Mouse (Mus musculus) lung, embryonic 14.5 days (tissue): ENCODE results near the gene Sez6. TPM values are rescaled to one million over a fixed set of nuclear protein-coding genes. Genes with fewer than 3 reads are reported as not detected.
A peak's percentile ranks its signal among the peaks of the same experiment; 100 is the strongest.

Experiments used
- ATAC-seq: fragments of 200-750 bp; cut with Nextera tagmentation; 2 replicates; pipeline ENCODE4 v1.8.0; 2017; ENCODE audit warnings: mild to moderate bottlenecking, moderate TSS enrichment, moderate library complexity; ENCODE audit not compliant: insufficient read depth
- DNase-seq: peaks from one replicate; pipeline ENCODE4 v3.0.0-alpha.2; 2015
- H3K27ac ChIP-seq: fragments of 300-500 bp; sonication (generic); 2 replicates; pipeline ENCODE4 v1.5.1; 2014; ENCODE audit warnings: low read depth, mild to moderate bottlenecking, moderate library complexity
- H3K27me3 ChIP-seq: fragments of 300-500 bp; sonication (generic); 2 replicates; pipeline ENCODE4 v1.6.1; 2014; ENCODE audit warnings: low read length, control low read depth; ENCODE audit not compliant: insufficient read depth
- H3K36me3 ChIP-seq: fragments of 300-500 bp; sonication (generic); 2 replicates; pipeline ENCODE4 v1.6.1; 2014; ENCODE audit warnings: control low read depth; ENCODE audit not compliant: insufficient read depth
- H3K4me1 ChIP-seq: fragments of 300-500 bp; sonication (generic); 2 replicates; pipeline ENCODE4 v1.6.1; 2014; ENCODE audit warnings: antibody characterized with exemption, control low read depth; ENCODE audit not compliant: insufficient read depth
- H3K4me2 ChIP-seq: fragments of 300-500 bp; sonication (generic); 2 replicates; pipeline ENCODE4 v1.6.1; 2014; ENCODE audit warnings: mild to moderate bottlenecking
- H3K4me3 ChIP-seq: fragments of 300-500 bp; sonication (generic); 2 replicates; pipeline ENCODE4 v1.5.1; 2014; ENCODE audit warnings: low read depth, low read length
- H3K9ac ChIP-seq: fragments of 300-500 bp; sonication (generic); 2 replicates; pipeline ENCODE4 v1.6.1; 2014
- H3K9me3 ChIP-seq: fragments of 300-500 bp; sonication (generic); 2 replicates; pipeline ENCODE4 v1.6.1; 2016; ENCODE audit warnings: low read depth, low read length, control low read depth
- CTCF ChIP-seq: IDR thresholded peaks from 2 replicates; pipeline ENCODE4 v1.5.1; 2016; ENCODE audit warnings: antibody characterized with exemption, low read depth
- WGBS: fragments of 180-500 bp; shearing (Covaris S2); extraction: QIAGEN DNeasy Blood & Tissue Kit; methylation state at CpG from one replicate; pipeline ENCODE4 v1.1.7; 2014; 5-methylcytosine and 5-hydroxymethylcytosine counted together
- polyA plus RNA-seq: library from polyadenylated mRNA; unstranded; fragments of >200 nt; fragmentation: Nextera tagmentation; extraction: Ambion mirVana; gene quantifications from 2 replicates; pipeline ENCODE4 v1.2.1, GENCODE M21; 2014

Gene Sez6
- polyA plus RNA-seq, 1 experiment from 2014 or later = 0.22 TPM

DNA sequence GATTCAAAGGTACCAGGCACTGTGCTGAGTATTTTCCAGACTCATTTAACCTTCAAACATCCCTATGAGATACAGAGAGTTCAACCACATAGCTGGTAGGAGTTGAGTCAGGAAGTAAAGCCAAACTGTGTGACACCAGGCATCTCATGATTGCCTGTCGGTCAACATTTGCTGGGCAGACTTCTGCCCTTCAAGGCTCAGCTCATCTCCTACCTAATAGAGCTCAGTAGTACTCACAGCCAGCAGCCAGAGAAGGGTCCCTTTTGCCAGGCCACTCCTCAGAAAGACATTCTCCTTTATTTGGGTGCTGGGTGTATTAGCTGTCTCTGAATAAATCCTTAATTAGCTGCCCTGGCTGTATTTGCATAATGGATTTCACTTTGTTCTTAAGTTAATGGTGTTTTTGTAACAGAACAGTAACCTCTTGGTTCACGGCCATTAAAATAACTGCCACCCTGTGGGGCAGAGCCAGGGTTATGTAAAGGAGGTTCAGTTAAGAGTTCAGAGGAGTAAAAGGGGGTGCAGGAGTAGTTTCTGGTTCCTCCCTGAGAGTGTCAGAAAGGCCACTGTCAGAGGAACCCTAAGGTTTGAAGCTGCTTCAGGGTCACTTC is 39.8 kb upstream of the Sez6 start:
- H3K36me3 ChIP-seq = no peaks in the 10 kb centered on the region
- ATAC-seq (no peak), DNase-seq (no peak)
- no peaks in the 10 kb centered on the region for H3K9me3 ChIP-seq
- no peak for TF ChIP-seq CTCF
- no peak overlapping the region for H3K9ac ChIP-seq
- H3K4me2 ChIP-seq = no peak overlapping the region
- H3K27me3 ChIP-seq = no peaks in the 10 kb centered on the region
- H3K27ac ChIP-seq = no peak overlapping the region
- peaks cover 13% of the 10 kb centered on the region for H3K4me1 ChIP-seq
- 74% methylated on average over 2 of the region's 2 CpGs for WGBS
- H3K4me3 ChIP-seq = no peak overlapping the region

DNA sequence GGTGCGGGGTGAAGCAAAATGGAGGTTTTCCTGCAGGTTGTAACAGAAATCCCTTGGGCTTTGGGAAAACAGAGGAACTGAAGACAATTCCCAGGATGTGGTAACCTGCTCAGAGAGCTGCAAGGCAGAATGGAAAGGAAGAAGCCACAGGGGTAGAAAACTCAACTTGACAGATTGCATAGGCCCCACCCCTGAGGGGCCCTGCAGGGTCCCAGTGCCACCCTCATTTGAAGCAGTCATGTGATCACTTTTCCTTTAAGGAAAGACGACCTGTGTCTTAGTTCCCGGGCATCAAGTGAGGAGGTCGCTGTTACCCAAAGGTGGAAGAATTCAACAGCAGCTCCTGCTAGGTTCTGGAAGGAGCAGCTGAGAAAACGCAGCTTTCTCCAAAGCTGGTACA is 37.7 kb upstream of the Sez6 start:
- Histone ChIP-seq H3K4me1 (peaks cover 21% of the 10 kb centered on the region), H3K27me3 (peaks cover 9% of the 10 kb centered on the region; the same call in 1 of the 2 replicates), H3K9ac (no peak overlapping the region), H3K4me3 (no peak overlapping the region), H3K27ac (no peak overlapping the region), H3K9me3 (no peaks in the 10 kb centered on the region), H3K36me3 (no peaks in the 10 kb centered on the region), H3K4me2 (no peak overlapping the region)
- no peak for DNase-seq
- no peak for TF ChIP-seq CTCF
- WGBS = 24% methylated on average over 5 of the region's 5 CpGs
- no peak for ATAC-seq

DNA sequence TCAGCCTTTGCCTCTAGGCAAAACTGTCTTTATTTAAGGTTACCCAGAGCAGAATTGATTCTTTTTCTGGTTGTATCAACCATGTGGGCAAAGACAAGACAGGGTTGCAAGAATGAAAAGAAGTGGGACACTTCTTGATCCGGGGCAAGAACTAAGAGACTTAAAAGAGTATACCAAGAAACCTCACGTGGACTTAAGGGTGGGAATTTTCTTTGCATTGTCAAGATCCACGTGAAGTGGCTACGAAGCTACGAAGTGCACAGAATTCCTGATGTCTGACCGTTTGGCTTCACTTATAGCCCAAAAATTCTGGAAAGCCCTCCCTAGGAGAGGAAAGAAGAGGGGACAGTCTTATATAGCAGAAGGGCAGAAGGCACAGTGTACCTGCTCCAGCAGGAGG is 37.3 kb upstream of the Sez6 start:
- TF ChIP-seq CTCF = no peak
- Histone ChIP-seq H3K36me3 (no peaks in the 10 kb centered on the region), H3K4me2 (peak overlapping the region; percentile 41), H3K4me3 (no peak overlapping the region), H3K27me3 (peaks cover 9% of the 10 kb centered on the region; the same call in 1 of the 2 replicates), H3K27ac (peak overlapping the region; percentile 75), H3K9ac (peak overlapping the region; percentile 24; the same call in 1 of the 2 replicates), H3K4me1 (peaks cover 21% of the 10 kb centered on the region), H3K9me3 (no peaks in the 10 kb centered on the region)
- no peak for ATAC-seq
- DNase-seq = no peak
- 41% methylated on average over 6 of the region's 6 CpGs for WGBS

DNA sequence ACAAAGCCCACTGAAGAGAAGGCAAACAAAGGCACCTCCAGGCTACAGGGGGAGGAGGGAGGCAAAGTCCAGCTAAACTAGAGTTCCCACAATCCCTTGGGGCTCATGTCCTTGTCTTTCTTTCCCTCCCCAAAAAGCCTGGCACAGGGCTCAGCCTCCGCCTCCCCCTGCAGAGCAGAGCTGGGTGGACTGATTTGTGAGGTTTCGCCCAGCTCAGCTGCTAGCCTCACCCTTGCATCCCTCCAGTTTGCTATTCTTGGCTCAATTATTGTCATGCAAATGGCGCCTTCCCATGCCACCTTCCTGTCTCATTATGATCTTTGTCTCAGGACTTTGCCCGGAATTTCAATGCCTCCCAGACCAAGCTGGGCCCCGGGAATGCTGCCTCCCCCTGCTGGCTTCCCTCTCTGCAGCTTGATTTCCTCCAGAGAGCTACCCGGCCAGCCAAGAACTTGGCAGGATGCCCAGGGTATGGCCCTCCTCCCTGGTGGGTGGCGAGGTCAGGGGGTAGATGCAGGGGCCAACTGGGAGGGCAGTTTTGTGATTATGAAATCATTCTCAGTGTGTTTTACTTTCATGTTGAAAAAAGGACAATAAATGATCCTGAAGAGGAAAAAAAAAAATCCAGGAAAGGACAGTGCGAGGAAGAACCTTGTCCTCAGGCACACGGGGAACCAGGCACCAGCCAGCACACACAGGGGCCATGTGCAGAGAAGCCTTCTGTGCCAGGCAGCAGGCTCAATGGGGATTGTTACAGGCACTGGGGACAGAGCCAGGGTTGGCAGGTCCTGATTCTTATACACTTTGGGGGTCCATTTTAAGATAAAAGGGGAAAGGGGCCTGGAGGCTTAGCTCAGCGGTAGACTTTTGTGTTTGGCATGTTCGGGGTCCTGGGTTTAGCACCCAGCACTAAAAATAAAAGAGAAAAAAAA is 36.5 kb upstream of the Sez6 start, which contains the start of gene Pipox:
Gene Pipox, minus strand, starts transcription at position 310 of the 932 bp plus-strand sequence.
- Histone ChIP-seq H3K4me2 (peak within 1 kb of the TSS; percentile 41), H3K4me3 (no peak within 1 kb of the TSS), H3K9ac (peak within 1 kb of the TSS; percentile 24; the same call in 1 of the 2 replicates), H3K27ac (peak within 1 kb of the TSS; percentile 75), H3K9me3 (no peaks in the 10 kb centered on the region), H3K4me1 (peaks cover 21% of the 10 kb centered on the region), H3K27me3 (peaks cover 9% of the 10 kb centered on the region; the same call in 1 of the 2 replicates), H3K36me3 (no peaks in the 10 kb centered on the region)
- ATAC-seq = peak; percentile 90
- DNase-seq = peak; percentile 92
- peak; percentile 71 for TF ChIP-seq CTCF
- WGBS = 18% methylated on average over 11 of the region's 11 CpGs

DNA sequence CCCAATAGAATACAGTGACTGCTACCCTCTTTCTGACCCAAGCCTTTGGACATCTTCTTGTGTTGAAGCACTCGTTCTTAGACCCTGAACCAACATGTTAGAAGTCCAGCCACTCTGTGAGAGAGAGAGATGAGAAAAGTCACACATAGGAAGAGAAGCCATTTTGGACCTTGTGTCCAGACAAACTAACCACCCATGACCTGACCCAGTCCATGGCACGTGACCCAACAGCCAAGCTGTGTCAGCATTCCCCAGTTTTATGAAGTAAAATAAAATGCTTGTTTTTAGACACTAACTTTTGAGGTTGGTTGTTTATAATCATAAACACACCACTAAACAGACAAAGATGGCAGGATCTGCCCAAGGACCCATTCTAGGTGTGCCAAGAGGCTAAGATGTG is 35.6 kb upstream of the Sez6 start:
- ATAC-seq (no peak), DNase-seq (no peak)
- Histone ChIP-seq H3K27me3 (peaks cover 9% of the 10 kb centered on the region; the same call in 1 of the 2 replicates), H3K4me3 (no peak overlapping the region), H3K4me1 (peaks cover 21% of the 10 kb centered on the region), H3K27ac (no peak overlapping the region), H3K36me3 (no peaks in the 10 kb centered on the region), H3K9me3 (no peaks in the 10 kb centered on the region), H3K9ac (no peak overlapping the region), H3K4me2 (no peak overlapping the region)
- WGBS = 84% methylated on average over 2 of the region's 2 CpGs
- no peak for TF ChIP-seq CTCF

DNA sequence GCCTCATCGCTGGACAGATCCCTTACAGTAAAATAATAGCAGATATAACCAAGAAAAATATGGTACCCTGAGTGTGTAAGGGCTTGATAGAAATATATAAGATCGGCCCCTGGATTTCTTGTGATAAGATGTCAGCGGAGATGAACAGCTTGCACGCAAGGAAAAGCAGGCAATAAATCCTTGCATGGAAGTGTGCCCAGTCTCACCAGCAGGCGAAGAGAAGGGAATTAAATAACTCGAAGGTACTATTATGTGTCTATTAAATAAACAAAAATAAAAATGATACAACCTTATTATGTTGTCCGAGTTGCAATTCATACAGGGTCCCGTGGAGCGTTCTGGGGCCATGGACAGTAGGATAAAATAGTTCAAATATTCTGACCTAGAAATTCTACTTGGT is 34.6 kb upstream of the Sez6 start:
- no peak for TF ChIP-seq CTCF
- Histone ChIP-seq H3K9me3 (no peaks in the 10 kb centered on the region), H3K4me1 (peaks cover 21% of the 10 kb centered on the region), H3K9ac (no peak overlapping the region), H3K36me3 (no peaks in the 10 kb centered on the region), H3K4me2 (no peak overlapping the region), H3K4me3 (no peak overlapping the region), H3K27ac (no peak overlapping the region), H3K27me3 (peaks cover 9% of the 10 kb centered on the region; the same call in 1 of the 2 replicates)
- ATAC-seq (no peak), DNase-seq (no peak)
- 63% methylated on average over 9 of the region's 9 CpGs for WGBS

DNA sequence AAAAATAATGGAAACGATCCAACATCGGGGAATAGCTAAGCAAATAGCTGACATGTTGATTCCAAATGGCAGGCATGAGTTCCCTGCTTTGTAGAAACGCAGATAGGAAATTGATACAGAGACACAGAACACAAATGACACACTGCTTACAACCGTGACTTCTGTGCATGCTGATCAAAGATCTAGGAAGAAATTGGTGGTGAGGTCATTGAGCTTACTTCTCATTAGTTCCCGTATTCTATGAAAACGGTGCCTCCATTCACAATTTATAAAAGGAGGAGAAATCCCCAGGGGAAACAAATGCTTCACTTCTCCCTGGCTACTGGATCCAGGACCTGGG is 34.1 kb upstream of the Sez6 start:
- peaks cover 9% of the 10 kb centered on the region; the same call in 1 of the 2 replicates for H3K27me3 ChIP-seq
- H3K36me3 ChIP-seq = no peaks in the 10 kb centered on the region
- no peak overlapping the region for H3K9ac ChIP-seq
- ATAC-seq = no peak
- no peak overlapping the region for H3K27ac ChIP-seq
- no peaks in the 10 kb centered on the region for H3K9me3 ChIP-seq
- H3K4me2 ChIP-seq = peak overlapping the region; percentile 39
- peaks cover 21% of the 10 kb centered on the region for H3K4me1 ChIP-seq
- DNase-seq = no peak
- 42% methylated on average over 6 of the region's 6 CpGs for WGBS
- no peak for TF ChIP-seq CTCF
- no peak overlapping the region for H3K4me3 ChIP-seq
